Mouse (Mus musculus) hindbrain, embryonic 10.5 days (tissue): ENCODE results near the gene Pctp. TPM values are rescaled to one million over a fixed set of nuclear protein-coding genes. Genes with fewer than 3 reads are reported as not detected.

Source experiments
- polyA plus RNA-seq: library from polyadenylated mRNA; unstranded; fragments of >200 nt; fragmentation: Nextera tagmentation; extraction: Ambion mirVana; gene quantifications from 2 replicates; pipeline ENCODE4 v1.2.1, GENCODE M21; 2016

The Pctp gene
- polyA plus RNA-seq, 1 experiment from 2014 or later, result 15.0 TPM

Other genes with a start within 250 kb of the Pctp start
- 0.82 and 2.0 TPM in 2 replicates for gene Ankfn1, start 225.2 kb downstream of the Pctp start, polyA plus RNA-seq
- 4.5 and 7.5 TPM in 2 replicates for gene Tmem100, start 27.5 kb upstream of the Pctp start, polyA plus RNA-seq
- 15.6 and 19.0 TPM in 2 replicates for gene Gm45716, start 184.8 kb upstream of the Pctp start, polyA plus RNA-seq
- gene Mmd, start 246.6 kb upstream of the Pctp start, polyA plus RNA-seq, result 44.3 and 55.9 TPM in 2 replicates